Mouse (Mus musculus) limb, embryonic 12.5 days (tissue): Measurements from ENCODE around the gene Ctcfl. TPM values are rescaled to one million over a fixed set of nuclear protein-coding genes. Genes with fewer than 3 reads are reported as not detected.

Experiments
- ATAC-seq: fragments of 200-750 bp; cut with Nextera tagmentation; 2 replicates; pipeline ENCODE4 v1.8.0; 2017; ENCODE audit warnings: low read depth, moderate TSS enrichment; ENCODE audit not compliant: insufficient number of reproducible peaks, insufficient read depth, low FRiP score, low TSS enrichment
- H3K27ac ChIP-seq: fragments of 300-500 bp; sonication (generic); 2 replicates; pipeline ENCODE4 v1.5.1; 2016; ENCODE audit warnings: mild to moderate bottlenecking, moderate library complexity
- H3K27me3 ChIP-seq: fragments of 300-500 bp; sonication (generic); 2 replicates; pipeline ENCODE4 v1.6.1; 2016; ENCODE audit warnings: mild to moderate bottlenecking, moderate library complexity
- H3K36me3 ChIP-seq: fragments of 300-500 bp; sonication (generic); 2 replicates; pipeline ENCODE4 v1.6.1; 2016; ENCODE audit warnings: mild to moderate bottlenecking, moderate library complexity
- H3K4me1 ChIP-seq: fragments of 300-500 bp; sonication (generic); replicated peaks from 2 replicates; pipeline ENCODE4 v1.6.1; 2016
- H3K4me2 ChIP-seq: fragments of 300-500 bp; sonication (generic); 2 replicates; pipeline ENCODE4 v1.6.1; 2016; ENCODE audit warnings: mild to moderate bottlenecking, moderate library complexity
- H3K4me3 ChIP-seq: fragments of 300-500 bp; sonication (generic); replicated peaks from 2 replicates; pipeline ENCODE4 v1.5.1; 2016; ENCODE audit warnings: mild to moderate bottlenecking
- H3K9ac ChIP-seq: fragments of 300-500 bp; sonication (generic); replicated peaks from 2 replicates; pipeline ENCODE4 v1.6.1; 2016; ENCODE audit warnings: mild to moderate bottlenecking, moderate library complexity
- H3K9me3 ChIP-seq: fragments of 300-500 bp; sonication (generic); 2 replicates; pipeline ENCODE4 v1.6.1; 2016; ENCODE audit warnings: mild to moderate bottlenecking, moderate library complexity
- WGBS: fragments of 180-500 bp; shearing (Covaris S2); methylation state at CpG from one replicate; pipeline ENCODE4 v1.1.7; 2016; 5-methylcytosine and 5-hydroxymethylcytosine counted together
- polyA plus RNA-seq: library from polyadenylated mRNA; unstranded; fragments of >200 nt; fragmentation: Nextera tagmentation; extraction: Ambion mirVana; gene quantifications from 2 replicates; pipeline ENCODE4 v1.2.1, GENCODE M21; 2016

The Ctcfl gene
- polyA plus RNA-seq, 1 experiment from 2014 or later = 0.13 TPM

DNA sequence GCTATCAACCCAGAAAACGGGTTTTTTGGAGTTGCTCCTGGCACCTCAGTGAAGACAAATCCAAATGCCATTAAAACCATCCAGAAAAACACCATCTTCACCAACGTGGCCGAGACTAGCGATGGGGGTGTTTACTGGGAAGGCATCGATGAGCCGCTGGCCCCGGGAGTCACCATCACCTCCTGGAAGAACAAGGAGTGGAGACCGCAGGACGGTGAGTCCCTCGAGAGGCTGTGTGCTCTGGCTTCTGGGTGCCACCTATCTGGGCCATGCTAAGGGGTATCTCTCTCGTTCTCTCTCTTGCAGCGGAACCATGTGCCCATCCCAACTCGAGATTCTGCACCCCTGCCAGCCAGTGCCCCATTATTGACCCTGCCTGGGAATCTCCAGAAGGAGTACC, 37.6 kb upstream of the Ctcfl start:
- Histone ChIP-seq H3K4me1 (peaks cover 22% of the 10 kb centered on the region), H3K9ac (no peak overlapping the region), H3K4me3 (no peak overlapping the region), H3K36me3 (no peaks in the 10 kb centered on the region), H3K4me2 (no peak overlapping the region), H3K9me3 (no peaks in the 10 kb centered on the region), H3K27me3 (0 out of 2 replicates have a peak, but pooled peaks cover 7% of the 10 kb centered on the region), H3K27ac (no peak overlapping the region)
- no peak for ATAC-seq
- WGBS = 86% methylated on average over 13 of the region's 13 CpGs

GRCm38 (mm10) chr2:173155907-173156306, 36.6 kb upstream of the Ctcfl start:
- Histone ChIP-seq H3K9me3 (no peaks in the 10 kb centered on the region), H3K9ac (no peak overlapping the region), H3K4me1 (peaks cover 15% of the 10 kb centered on the region), H3K27me3 (0 out of 2 replicates have a peak, but pooled peaks cover 6% of the 10 kb centered on the region), H3K4me3 (no peak overlapping the region), H3K36me3 (no peaks in the 10 kb centered on the region), H3K27ac (no peak overlapping the region), H3K4me2 (no peak overlapping the region)
- ATAC-seq = no peak
- 90% methylated on average over 10 of the region's 10 CpGs for WGBS

- no peak overlapping the region for H3K9ac ChIP-seq
- ATAC-seq = no peak
- no peak overlapping the region for H3K4me3 ChIP-seq
- no peak overlapping the region for H3K27ac ChIP-seq
- H3K4me1 ChIP-seq = peaks cover 9% of the 10 kb centered on the region
- H3K36me3 ChIP-seq = no peaks in the 10 kb centered on the region
- no peak overlapping the region for H3K4me2 ChIP-seq
- WGBS = 95% methylated on average over 14 of the region's 14 CpGs
- no peaks in the 10 kb centered on the region for H3K9me3 ChIP-seq
- 0 out of 2 replicates have a peak, but pooled peaks cover 6% of the 10 kb centered on the region for H3K27me3 ChIP-seq
Observed at GRCm38 (mm10) chr2:173154962-173155361, 35.6 kb upstream of the Ctcfl start.

- no peak overlapping the region for H3K4me3 ChIP-seq
- H3K27me3 ChIP-seq = 0 out of 2 replicates have a peak, but pooled peaks cover 6% of the 10 kb centered on the region
- no peaks in the 10 kb centered on the region for H3K9me3 ChIP-seq
- H3K9ac ChIP-seq = no peak overlapping the region
- H3K4me2 ChIP-seq = no peak overlapping the region
- 90% methylated on average over 13 of the region's 13 CpGs for WGBS
- no peak overlapping the region for H3K27ac ChIP-seq
- H3K4me1 ChIP-seq = peaks cover 4% of the 10 kb centered on the region
- no peak for ATAC-seq
- H3K36me3 ChIP-seq = no peaks in the 10 kb centered on the region
Observed at GRCm38 (mm10) chr2:173154513-173154912, 35.2 kb upstream of the Ctcfl start.

DNA sequence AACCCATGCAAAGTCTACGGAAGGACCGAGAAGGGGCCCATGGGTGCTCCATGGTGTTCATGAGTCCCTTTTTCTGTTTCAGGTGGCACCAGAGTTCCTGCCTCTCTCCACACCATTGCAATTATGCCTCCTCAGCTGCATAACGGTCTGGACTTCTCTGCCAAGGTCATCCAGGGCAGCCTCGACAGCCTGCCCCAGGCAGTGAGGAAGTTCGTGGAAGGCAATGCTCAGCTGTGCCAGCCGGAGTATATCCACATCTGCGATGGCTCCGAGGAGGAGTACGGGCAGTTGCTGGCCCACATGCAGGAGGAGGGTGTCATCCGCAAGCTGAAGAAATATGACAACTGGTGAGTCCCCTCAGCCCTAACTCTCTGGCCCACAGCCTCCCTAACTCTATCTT, 33.9 kb upstream of the Ctcfl start:
- WGBS = 90% methylated on average over 10 of the region's 10 CpGs

GRCm38 (mm10) chr2:173152436-173153151, 33.3 kb upstream of the Ctcfl start, which contains the start of gene Pck1:
Gene Pck1 (plus strand): TSS chr2:173153048.
- ATAC-seq = no peak
- Histone ChIP-seq H3K4me2 (no peak within 1 kb of the TSS), H3K4me3 (no peak within 1 kb of the TSS), H3K9me3 (no peaks in the 10 kb centered on the region), H3K36me3 (no peaks in the 10 kb centered on the region), H3K27me3 (peaks cover 6% of the 10 kb centered on the region; the same call in 1 of the 2 replicates), H3K27ac (no peak within 1 kb of the TSS), H3K9ac (no peak within 1 kb of the TSS), H3K4me1 (no peaks in the 10 kb centered on the region)
- WGBS = 82% methylated on average over 13 of the region's 13 CpGs

More for the DNA sequence above, 33.9 kb upstream of the Ctcfl start:
- H3K36me3 ChIP-seq = no peaks in the 10 kb centered on the region
- no peaks in the 10 kb centered on the region for H3K9me3 ChIP-seq
- no peak overlapping the region for H3K27ac ChIP-seq
- H3K4me3 ChIP-seq = no peak overlapping the region
- H3K4me1 ChIP-seq = no peaks in the 10 kb centered on the region
- ATAC-seq = no peak
- H3K9ac ChIP-seq = no peak overlapping the region
- H3K27me3 ChIP-seq = peaks cover 6% of the 10 kb centered on the region; the same call in 1 of the 2 replicates
- no peak overlapping the region for H3K4me2 ChIP-seq

DNA sequence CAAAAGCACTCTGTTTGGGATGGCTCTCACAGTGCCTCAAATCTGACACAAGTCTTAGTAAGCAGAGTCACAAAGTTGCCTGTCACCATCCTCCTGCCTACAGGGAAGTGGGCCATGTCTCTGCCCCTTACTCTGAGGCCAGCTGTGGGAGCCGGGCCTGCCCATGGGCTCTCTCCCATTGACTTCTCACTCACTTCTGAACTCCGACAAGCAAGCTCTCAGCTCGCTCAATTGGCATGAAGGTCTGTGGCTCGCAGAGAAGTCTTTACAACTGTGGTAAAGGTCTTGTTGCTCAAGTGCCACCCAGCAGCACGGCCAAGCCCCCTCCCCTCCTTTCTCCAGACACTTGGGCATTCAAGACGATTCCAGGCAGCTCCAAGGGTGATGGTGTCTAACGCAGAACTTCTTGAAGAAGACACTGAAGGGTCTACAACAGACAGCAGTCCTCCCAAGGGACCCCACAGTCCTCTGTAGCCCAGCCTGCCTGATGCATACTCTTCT, 32.5 kb upstream of the Ctcfl start:
- no peak overlapping the region for H3K9ac ChIP-seq
- H3K4me2 ChIP-seq = no peak overlapping the region
- no peak overlapping the region for H3K27ac ChIP-seq
- no peaks in the 10 kb centered on the region for H3K36me3 ChIP-seq
- WGBS = 84% methylated on average over 7 of the region's 7 CpGs
- H3K27me3 ChIP-seq = peaks cover 6% of the 10 kb centered on the region; the same call in 1 of the 2 replicates
- no peak for ATAC-seq
- no peak overlapping the region for H3K4me3 ChIP-seq
- no peaks in the 10 kb centered on the region for H3K4me1 ChIP-seq
- no peaks in the 10 kb centered on the region for H3K9me3 ChIP-seq

DNA sequence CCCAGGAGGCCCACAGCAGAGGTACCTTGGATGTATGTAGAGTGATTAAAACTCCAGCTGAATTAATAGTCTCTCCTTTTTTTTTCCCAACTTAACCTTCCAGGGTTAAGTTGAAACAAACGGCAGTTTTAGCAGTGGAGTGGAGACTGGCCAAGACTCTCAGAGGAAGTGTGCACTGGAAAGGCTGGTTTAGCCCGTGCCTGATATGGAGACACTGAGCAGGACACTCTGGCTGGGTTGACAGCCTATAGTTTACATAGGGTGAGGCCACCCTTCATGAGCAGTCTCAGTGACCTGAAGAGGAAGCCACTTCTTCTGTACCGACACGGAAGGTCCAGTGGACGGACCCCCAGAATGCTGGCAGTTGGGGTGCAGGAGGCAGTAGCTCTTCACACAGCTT, 32.0 kb upstream of the Ctcfl start:
- H3K4me2 ChIP-seq = no peak overlapping the region
- peaks cover 6% of the 10 kb centered on the region; the same call in 1 of the 2 replicates for H3K27me3 ChIP-seq
- 83% methylated on average over 5 of the region's 5 CpGs for WGBS
- H3K36me3 ChIP-seq = no peaks in the 10 kb centered on the region
- H3K27ac ChIP-seq = no peak overlapping the region
- no peak overlapping the region for H3K4me3 ChIP-seq
- H3K9ac ChIP-seq = no peak overlapping the region
- no peak for ATAC-seq
- no peaks in the 10 kb centered on the region for H3K4me1 ChIP-seq
- H3K9me3 ChIP-seq = no peaks in the 10 kb centered on the region

DNA sequence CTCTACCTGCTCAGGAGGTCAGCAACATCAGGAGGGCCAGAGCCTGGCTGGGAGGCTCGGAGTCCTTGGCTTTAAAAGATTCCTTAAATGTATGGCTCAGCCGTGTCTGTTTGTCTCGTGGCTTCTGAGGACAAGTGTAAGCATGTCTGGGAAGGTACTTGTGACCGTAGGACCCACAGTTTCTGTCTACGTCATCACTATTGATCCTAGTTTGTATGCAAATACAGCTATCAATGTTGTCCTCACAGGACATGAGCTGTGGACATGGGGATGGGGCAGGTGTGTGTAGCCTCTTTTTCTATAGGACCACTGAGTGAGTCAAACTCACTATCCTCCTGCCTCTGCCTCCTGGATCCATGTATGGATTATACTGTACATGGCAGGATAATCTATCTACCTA, 28.7 kb upstream of the Ctcfl start:
- Histone ChIP-seq H3K4me3 (no peak overlapping the region), H3K4me2 (no peak overlapping the region), H3K36me3 (no peaks in the 10 kb centered on the region), H3K9ac (no peak overlapping the region), H3K27ac (no peak overlapping the region), H3K9me3 (no peaks in the 10 kb centered on the region), H3K27me3 (peaks cover 6% of the 10 kb centered on the region; the same call in 1 of the 2 replicates), H3K4me1 (peaks cover 13% of the 10 kb centered on the region)
- WGBS = 83% methylated on average over 5 of the region's 5 CpGs
- ATAC-seq = no peak

DNA sequence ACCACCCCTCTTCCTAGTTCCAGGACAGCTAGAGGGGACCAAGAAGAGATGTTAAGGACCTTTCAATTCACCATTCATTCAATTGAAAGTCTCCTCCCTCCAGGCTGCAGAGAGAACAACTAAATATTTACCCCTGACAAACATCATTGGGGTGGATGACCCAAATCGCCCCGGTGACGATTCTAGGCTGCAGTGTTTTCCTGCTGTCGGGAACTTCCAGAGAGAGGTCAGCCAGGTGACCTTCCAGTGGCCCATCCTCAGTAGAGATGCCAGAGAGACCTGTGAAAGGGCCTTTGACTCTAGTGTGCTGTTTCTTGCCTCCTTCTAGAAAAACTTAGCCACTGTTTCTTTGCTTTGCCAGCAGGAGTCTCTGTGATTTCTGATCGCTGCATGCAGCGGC, 27.4 kb upstream of the Ctcfl start:
- H3K4me3 ChIP-seq = no peak overlapping the region
- 75% methylated on average over 6 of the region's 6 CpGs for WGBS
- H3K9ac ChIP-seq = no peak overlapping the region
- H3K36me3 ChIP-seq = no peaks in the 10 kb centered on the region
- no peaks in the 10 kb centered on the region for H3K9me3 ChIP-seq
- no peak for ATAC-seq
- H3K4me2 ChIP-seq = no peak overlapping the region
- H3K4me1 ChIP-seq = peaks cover 13% of the 10 kb centered on the region
- H3K27ac ChIP-seq = no peak overlapping the region
- peaks cover 4% of the 10 kb centered on the region; the same call in 1 of the 2 replicates for H3K27me3 ChIP-seq

DNA sequence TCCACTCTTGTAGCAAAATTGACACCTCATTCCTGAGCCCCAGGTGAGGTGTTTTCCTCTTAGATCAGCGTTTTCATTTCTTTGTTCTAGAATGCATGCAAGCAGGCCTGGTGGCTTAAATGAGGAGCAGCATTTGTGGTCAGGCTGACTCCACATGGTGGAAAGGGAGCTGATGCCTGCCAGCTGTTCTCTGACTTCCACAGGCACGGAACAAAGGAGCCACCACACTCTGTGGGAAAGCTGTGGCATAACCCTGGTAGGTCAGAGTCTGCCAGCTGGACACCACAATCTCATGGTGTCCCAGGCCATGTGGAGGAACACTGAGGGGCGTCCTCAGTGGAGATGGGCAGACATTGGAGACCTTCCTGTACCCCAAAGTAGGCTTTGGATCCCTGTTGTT, 26.5 kb upstream of the Ctcfl start:
- H3K9me3 ChIP-seq = no peaks in the 10 kb centered on the region
- WGBS = 62% methylated on average over 3 of the region's 3 CpGs
- H3K27me3 ChIP-seq = no peaks in the 10 kb centered on the region; the same call in 1 of the 2 replicates
- ATAC-seq = no peak
- H3K27ac ChIP-seq = 0 out of 2 replicates have a peak overlapping the region, but pooled peaks have one; percentile 5
- peaks cover 13% of the 10 kb centered on the region for H3K4me1 ChIP-seq
- no peak overlapping the region for H3K4me3 ChIP-seq
- no peak overlapping the region for H3K4me2 ChIP-seq
- no peaks in the 10 kb centered on the region for H3K36me3 ChIP-seq
- no peak overlapping the region for H3K9ac ChIP-seq
